Mouse (Mus musculus) mouse embryonic stem cell (cell line): ENCODE measurements around the gene Stat5a.

Experiments used
- in situ Hi-C, 2 experiments: fragments of 300-500 bp; cut with MboI; formaldehyde crosslinking; loops; 1 replicate in 1 of 2; 3 replicates in 1 of 2; pipeline ENCODE4 v1.14.3; 2019 to 2020; ENCODE audit warnings: low sequenced_read_pairs in 2 of 2, low pct_unique_long_range_greater_than_20kb in 1 of 2, mixed read lengths in 1 of 2; ENCODE audit not compliant: unreplicated experiment in 1 of 2

Gene Stat5a

GRCm38 (mm10) chr11:100831396-100831795 is 27.8 kb upstream of the Stat5a start:
- in situ Hi-C loops = no loop called here

GRCm38 (mm10) chr11:100833466-100833865 is 25.7 kb upstream of the Stat5a start:
- in situ Hi-C loops = no loop called here

GRCm38 (mm10) chr11:100836923-100837702 is 22.0 kb upstream of the Stat5a start:
- in situ Hi-C loops = loop anchor here in 1 of 2 experiments (5.0 kb wide), 1 partner anchor 120 kb away; no protein-coding TSS in a partner anchor

DNA sequence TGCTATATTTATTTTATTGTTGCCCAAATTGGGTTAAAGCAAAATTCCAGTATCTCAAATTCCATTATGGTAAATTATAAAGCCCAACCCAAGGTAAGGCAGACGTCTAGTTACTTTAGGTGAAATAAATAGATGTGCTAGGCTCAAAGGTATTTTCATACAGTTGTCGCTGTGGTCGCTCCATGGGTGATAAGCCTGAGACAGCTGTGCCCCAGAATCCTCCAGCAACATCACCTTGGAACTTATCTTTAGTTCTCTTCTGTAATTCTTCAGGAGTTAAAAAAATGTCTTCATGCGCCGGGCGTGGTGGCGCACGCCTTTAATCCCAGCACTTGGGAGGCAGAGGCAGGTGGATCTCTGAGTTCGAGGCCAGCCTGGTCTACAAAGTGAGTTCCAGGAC is 20.3 kb upstream of the Stat5a start:
- in situ Hi-C loops = loop anchor here in 1 of 2 experiments (5.0 kb wide), 1 partner anchor 118 kb away; no protein-coding TSS in a partner anchor

- in situ Hi-C loops = loop anchor here in 1 of 2 experiments (5.0 kb wide), 1 partner anchor 118 kb away; no protein-coding TSS in a partner anchor
Measured at GRCm38 (mm10) chr11:100839523-100839922, 19.6 kb upstream of the Stat5a start.

DNA sequence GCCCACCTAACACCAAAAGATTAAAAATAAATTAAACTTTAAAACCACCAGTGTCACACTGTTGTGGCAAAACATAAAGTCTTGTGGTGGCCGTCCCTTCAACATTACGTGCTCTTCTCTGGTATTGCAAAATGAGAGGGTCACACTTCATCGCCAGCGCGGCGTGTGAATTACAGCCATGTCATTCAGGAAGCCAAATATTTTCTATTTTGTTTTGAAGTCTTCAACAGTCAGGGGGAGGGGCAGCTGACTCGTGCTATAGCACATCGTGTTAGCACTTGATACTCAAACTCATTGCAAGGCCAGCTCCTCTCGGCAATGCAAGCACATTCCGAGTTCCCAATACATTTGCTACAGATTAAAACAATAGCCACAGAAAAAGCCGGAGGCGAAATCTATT is 18.3 kb upstream of the Stat5a start:
- in situ Hi-C loops = no loop called here

DNA sequence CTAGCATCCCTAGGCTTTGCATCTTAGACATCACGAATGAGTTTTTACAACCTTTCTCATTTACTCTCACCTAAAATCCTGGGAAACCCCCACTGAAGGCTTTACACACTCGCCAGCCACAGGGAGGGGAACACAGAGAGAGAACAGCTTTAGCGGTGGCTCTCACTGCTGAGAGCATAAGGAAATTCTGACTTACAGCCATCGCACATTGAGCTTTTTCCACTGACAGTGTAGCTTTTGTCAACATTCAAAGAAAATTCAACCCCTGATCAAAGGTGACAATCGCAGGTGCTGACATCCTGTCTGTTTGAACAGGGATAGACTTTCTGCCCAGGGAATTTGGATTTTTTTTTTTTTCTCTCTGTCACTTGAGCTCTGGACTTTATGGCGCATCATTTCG is 17.1 kb upstream of the Stat5a start:
- in situ Hi-C loops = no loop called here

- in situ Hi-C loops = no loop called here
Measured at GRCm38 (mm10) chr11:100843070-100843669, 16.0 kb upstream of the Stat5a start.

- in situ Hi-C loops = no loop called here
Measured at GRCm38 (mm10) chr11:100844121-100844520, 15.0 kb upstream of the Stat5a start.

GRCm38 (mm10) chr11:100845793-100846192 is 13.4 kb upstream of the Stat5a start:
- in situ Hi-C loops = no loop called here

DNA sequence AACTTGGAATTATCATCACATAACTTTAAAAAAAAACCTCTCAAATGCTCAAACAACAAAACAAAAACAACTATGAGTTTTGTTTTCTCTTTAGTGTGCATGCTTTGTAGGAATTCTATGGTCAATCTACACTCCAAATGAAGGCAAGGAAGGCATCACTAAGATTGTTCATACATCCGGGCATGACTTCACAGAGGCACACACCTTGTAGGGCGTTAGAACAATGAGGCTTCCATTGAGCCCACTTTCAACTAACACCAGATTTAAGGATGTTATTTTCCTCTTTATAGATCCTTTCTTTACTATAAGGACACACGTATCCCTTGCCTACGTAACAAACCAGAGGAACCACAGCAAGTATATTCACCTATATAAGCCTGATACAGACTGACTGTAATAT is 11.6 kb upstream of the Stat5a start:
- in situ Hi-C loops = no loop called here

DNA sequence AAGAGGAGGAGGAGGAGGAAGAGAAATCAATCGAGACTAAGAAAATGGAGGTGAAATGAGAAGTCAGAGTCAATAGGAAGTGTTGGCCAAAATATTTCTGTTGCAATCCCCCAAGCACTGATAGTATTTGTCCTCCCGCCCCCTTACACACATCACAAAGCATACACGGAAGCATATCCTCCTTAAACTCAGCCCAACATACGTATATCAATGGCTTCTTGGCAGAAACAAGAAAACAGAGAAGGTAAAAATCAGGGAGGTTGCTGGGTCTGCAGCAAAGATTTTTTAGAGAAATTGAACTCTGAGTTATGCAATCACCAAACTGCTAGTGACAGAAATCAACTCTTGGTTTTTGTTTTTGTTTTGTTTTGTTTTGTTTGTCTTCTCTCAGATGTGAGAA is 11.1 kb upstream of the Stat5a start:
- in situ Hi-C loops = no loop called here

DNA sequence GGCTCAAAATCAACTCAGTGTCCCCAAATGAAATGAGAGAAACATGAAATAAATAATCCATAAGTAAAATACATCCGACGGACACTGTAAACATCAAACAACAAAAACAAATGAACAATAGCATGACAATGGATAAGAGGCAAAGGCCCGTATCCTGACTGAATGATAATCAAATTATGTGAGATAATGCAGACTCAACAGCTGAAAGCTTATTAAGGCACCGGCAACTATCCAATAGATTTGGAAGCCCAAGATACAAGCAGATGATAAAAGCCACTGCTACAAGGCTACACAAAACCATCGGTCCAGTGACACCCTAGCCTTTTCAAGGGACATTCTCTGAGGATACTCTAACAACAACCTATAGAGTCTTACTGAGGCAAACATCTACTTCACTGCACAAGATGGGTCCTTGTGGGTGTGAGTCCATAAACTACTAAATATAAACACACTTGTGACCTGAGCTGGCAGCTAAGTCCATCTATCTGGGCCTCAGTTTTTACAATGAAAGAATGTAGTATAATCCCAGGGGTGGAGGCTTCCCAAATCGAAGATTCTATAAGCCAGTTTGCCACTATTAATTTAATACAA is 10.3 kb upstream of the Stat5a start:
- in situ Hi-C loops = no loop called here

DNA sequence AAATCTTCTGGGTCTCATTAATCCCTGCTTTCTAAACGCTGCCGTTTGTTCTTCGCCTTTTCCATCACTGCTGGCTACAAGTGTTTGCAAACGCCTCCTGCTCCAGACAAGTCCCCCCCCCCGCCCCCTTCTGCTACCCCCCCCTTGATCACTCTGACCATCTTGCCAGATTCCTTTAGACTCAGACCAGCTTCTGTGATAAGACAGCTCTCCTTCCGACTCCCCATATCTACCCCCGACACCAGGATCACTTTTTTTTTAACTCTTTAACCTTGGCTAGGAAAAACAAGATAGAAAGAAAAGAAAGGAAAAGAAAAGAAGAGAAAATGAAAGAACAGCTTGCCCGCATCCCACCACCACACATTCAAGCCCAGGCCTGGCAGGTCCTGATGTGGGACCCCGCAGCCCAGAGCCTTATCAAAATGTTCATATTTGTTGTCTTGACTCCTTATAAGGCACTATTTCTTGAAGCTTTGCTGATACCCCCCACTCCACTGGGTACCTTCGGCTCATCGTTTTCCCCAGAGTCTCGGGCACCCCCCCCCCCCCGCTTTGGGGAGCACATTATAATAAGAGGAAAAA is 9.6 kb upstream of the Stat5a start:
- in situ Hi-C loops = loop anchor here (25.0 kb wide), 1 partner anchor 213 kb away; the partner anchor contains the start of gene Naglu (in 2 of the 2)

GRCm38 (mm10) chr11:100850038-100850777 is 8.9 kb upstream of the Stat5a start, which contains the start of gene Stat5b:
Gene Stat5b, minus strand, starts transcription at chr11:100850724.
- in situ Hi-C loops = loop anchor here (25.0 kb wide), 1 partner anchor 212 kb away; the partner anchor contains the start of gene Naglu (in 2 of the 2)

DNA sequence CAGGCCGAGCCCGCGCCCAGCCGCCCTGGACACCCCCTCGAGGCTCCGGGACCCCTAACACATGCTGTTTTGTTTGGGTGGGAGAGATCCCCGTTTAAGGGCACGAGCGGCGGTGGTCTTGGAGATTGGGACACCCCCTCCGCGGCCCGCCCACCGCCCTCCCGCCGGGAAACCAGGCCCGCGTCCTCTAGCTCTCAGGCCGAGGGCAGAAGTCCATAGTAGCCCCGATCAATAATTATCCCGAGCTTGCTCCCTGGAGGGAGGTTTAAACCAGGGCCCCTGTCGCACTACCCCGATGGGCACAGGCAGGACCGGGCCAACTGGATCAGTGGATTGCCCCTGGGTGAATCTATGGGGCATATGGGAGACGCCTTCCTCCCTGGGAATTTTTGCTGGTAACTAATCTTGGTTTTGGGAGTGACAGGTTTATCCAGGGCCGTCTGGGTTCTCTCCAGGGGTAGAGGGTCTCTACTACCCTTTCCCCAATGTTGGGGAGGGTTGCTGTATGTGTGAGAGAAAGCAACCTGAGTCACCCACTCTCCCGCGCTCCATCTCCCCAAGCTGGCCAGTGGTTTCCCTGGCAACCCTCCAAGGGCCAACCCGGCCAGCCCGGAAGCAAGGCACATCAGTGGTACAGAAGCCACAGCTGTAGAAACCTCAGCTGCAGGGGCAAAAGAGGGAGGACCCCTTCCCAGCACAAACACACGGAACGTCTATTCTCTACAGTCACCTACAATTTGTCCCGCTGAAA is 8.2 kb upstream of the Stat5a start:
- in situ Hi-C loops = loop anchor here (25.0 kb wide), 1 partner anchor 211 kb away; the partner anchor contains the start of gene Naglu (in 2 of the 2)

- in situ Hi-C loops = loop anchor here (25.0 kb wide), 1 partner anchor 210 kb away; the partner anchor contains the start of gene Naglu (in 2 of the 2)
Measured at GRCm38 (mm10) chr11:100852088-100852487, 7.1 kb upstream of the Stat5a start.
